In genomic region chr15:79099456-79099855, GRCm38 (mm10) we compare ENCODE assay signal across 13 mouse cellular contexts. TPM values are rescaled to one million over a fixed set of nuclear protein-coding genes. Genes with fewer than 3 reads are reported as not detected.
A peak's percentile ranks its signal among the peaks of the same experiment; 100 is the strongest.
DNase-seq lines count a peak whose midpoint lies in the region; ATAC-seq and TF ChIP-seq lines count a peak whose summit lies in the region.
"Had no signal": no experiment of that assay in that cellular context is flagged by ENCODE, and none has a peak within 500 bp of the region (broad histone marks: within the 10 kb centered on the region; RNA-seq: fewer than 3 reads in every experiment).

No protein-coding gene starts in this region.

- TF ChIP-seq CTCF in lung, embryonic 14.5 days (IDR thresholded peaks at IDR 0.05; ENCODE audit: low read depth) = no peak
- TF ChIP-seq CTCF in lung, adult 2 months (IDR thresholded peaks at IDR 0.05; ENCODE audit: insufficient read depth, low read length) = no peak

- H3K27ac ChIP-seq in lung, embryonic 14.5 days (ENCODE audit: low read depth) = peak overlapping the region; percentile 81
- H3K27ac ChIP-seq in heart, embryonic 16.5 days (ENCODE audit: low read length) = peak overlapping the region; percentile 99
- peak overlapping the region; percentile 95 for H3K27ac ChIP-seq in stomach, embryonic 16.5 days (ENCODE audit: low read length)
- H3K27ac ChIP-seq: forebrain, embryonic 12.5 days had no signal

- H3K36me3 ChIP-seq in lung, embryonic 14.5 days (ENCODE audit: insufficient read depth) = peaks cover 18% of the 10 kb centered on the region
- H3K36me3 ChIP-seq in heart, embryonic 16.5 days (ENCODE audit: control insufficient read depth, insufficient read depth) = peaks cover 7% of the 10 kb centered on the region; the same call in 1 of the 2 replicates
- H3K36me3 ChIP-seq in stomach, embryonic 16.5 days (ENCODE audit: control insufficient read depth, insufficient read depth, low read length) = no peaks in the 10 kb centered on the region

- no peak overlapping the region for H3K9ac ChIP-seq in lung, embryonic 14.5 days
- H3K9ac ChIP-seq in heart, embryonic 16.5 days (ENCODE audit: low read length) = no peak overlapping the region
- no peak overlapping the region; the same call in 1 of the 2 replicates for H3K9ac ChIP-seq in stomach, embryonic 16.5 days (ENCODE audit: low read length)
- H3K9ac ChIP-seq: forebrain, embryonic 12.5 days had no signal

- peak; percentile 61 for DNase-seq in lung, embryonic 14.5 days
- DNase-seq in lung, adult 2 months = no peak
- peak; percentile 67 for DNase-seq in kidney, postnatal 14 days
- DNase-seq in thymus, postnatal 10 days (ENCODE audit: low spot score in 2 of 2) = no peak
- DNase-seq in gastrocnemius, adult 8-10 months (ENCODE audit: low spot score in 2 of 2) = no peak
- DNase-seq: adrenal gland, adult 8-10 months; cerebellum, postnatal 14 days; spleen, adult 18-20 months; thymus, postnatal 4 days had no signal

- no peaks in the 10 kb centered on the region for H3K27me3 ChIP-seq in lung, embryonic 14.5 days (ENCODE audit: insufficient read depth, low read length)
- H3K27me3 ChIP-seq in heart, embryonic 16.5 days (ENCODE audit: control insufficient read depth, insufficient read depth, low read length) = no peaks in the 10 kb centered on the region
- H3K27me3 ChIP-seq in stomach, embryonic 16.5 days (ENCODE audit: control insufficient read depth, insufficient read depth, low read length) = no peaks in the 10 kb centered on the region
- H3K27me3 ChIP-seq: forebrain, embryonic 12.5 days had no signal

- 21% methylated on average over 4 of the region's 4 CpGs for WGBS in lung, embryonic 14.5 days
- 41% methylated on average over 4 of the region's 4 CpGs for WGBS in lung, adult 2 months
- 48% methylated on average over 4 of the region's 4 CpGs for WGBS in heart, embryonic 16.5 days
- 74% methylated on average over 4 of the region's 4 CpGs for WGBS in stomach, embryonic 16.5 days

- peak overlapping the region; percentile 27; the same call in 1 of the 2 replicates for H3K4me2 ChIP-seq in lung, embryonic 14.5 days
- H3K4me2 ChIP-seq in heart, embryonic 16.5 days (ENCODE audit: low read depth, low read length) = peak overlapping the region; percentile 21; the same call in 1 of the 2 replicates
- no peak overlapping the region for H3K4me2 ChIP-seq in stomach, embryonic 16.5 days (ENCODE audit: low read depth, low read length)
- H3K4me2 ChIP-seq: forebrain, embryonic 12.5 days had no signal

- ATAC-seq in lung, embryonic 14.5 days (ENCODE audit: insufficient read depth) = peak; percentile 36; the same call in 1 of the 2 replicates
- ATAC-seq in heart, embryonic 16.5 days (replicated peaks; ENCODE audit: extremely low read depth, insufficient read depth, low FRiP score) = no peak
- ATAC-seq in stomach, embryonic 16.5 days (ENCODE audit: insufficient read depth, low FRiP score) = no peak

- no peaks in the 10 kb centered on the region for H3K9me3 ChIP-seq in lung, embryonic 14.5 days (ENCODE audit: low read depth, low read length)
- H3K9me3 ChIP-seq in heart, embryonic 16.5 days (replicated peaks; ENCODE audit: control insufficient read depth, low read length) = no peaks in the 10 kb centered on the region
- H3K9me3 ChIP-seq in stomach, embryonic 16.5 days (replicated peaks; ENCODE audit: control insufficient read depth, low read length) = no peaks in the 10 kb centered on the region
- H3K9me3 ChIP-seq: forebrain, embryonic 12.5 days had no signal

- TF ChIP-seq POLR2A in lung, adult 2 months (IDR thresholded peaks at IDR 0.05; ENCODE audit: borderline replicate concordance, extremely low read depth, low read depth, low read length) = no peak

- no peak overlapping the region for H3K4me3 ChIP-seq in lung, embryonic 14.5 days (ENCODE audit: low read depth, low read length)
- no peak overlapping the region for H3K4me3 ChIP-seq in lung, adult 2 months (replicated peaks; ENCODE audit: extremely low read depth, low read depth, low read length)
- H3K4me3 ChIP-seq in heart, embryonic 16.5 days (ENCODE audit: low read length) = no peak overlapping the region
- H3K4me3 ChIP-seq in stomach, embryonic 16.5 days (replicated peaks; ENCODE audit: low read length) = no peak overlapping the region
- H3K4me3 ChIP-seq: forebrain, embryonic 12.5 days had no signal

- peaks cover 28% of the 10 kb centered on the region for H3K4me1 ChIP-seq in lung, embryonic 14.5 days (ENCODE audit: insufficient read depth)
- H3K4me1 ChIP-seq in lung, adult 2 months (ENCODE audit: control insufficient read depth, insufficient read depth, low read length) = peaks cover 18% of the 10 kb centered on the region
- peaks cover 54% of the 10 kb centered on the region for H3K4me1 ChIP-seq in heart, embryonic 16.5 days (ENCODE audit: control insufficient read depth, insufficient read depth, low read length)
- H3K4me1 ChIP-seq in stomach, embryonic 16.5 days (ENCODE audit: control insufficient read depth, insufficient read depth, low read length) = peaks cover 39% of the 10 kb centered on the region
- H3K4me1 ChIP-seq: forebrain, embryonic 12.5 days had no signal

RNA-seq across cellular contexts. Expression of gene Micall1, which starts 9.2 kb away (rescaled TPM):
- 7.5 and 9.0 TPM in 2 replicates for polyA plus RNA-seq in lung, embryonic 14.5 days (2014; fragmentation: Nextera tagmentation; extraction: Ambion mirVana)
- 31.9 and 36.1 TPM in 2 replicates for polyA plus RNA-seq in lung, adult 2 months (2012; rRNA removed)
- 21.1 and 23.2 TPM in 2 replicates for polyA plus RNA-seq in heart, embryonic 16.5 days (2015; fragmentation: Nextera tagmentation; extraction: Ambion mirVana)
- polyA plus RNA-seq in stomach, embryonic 16.5 days (2015; fragmentation: Nextera tagmentation; extraction: Ambion mirVana) = 10.4 and 11.2 TPM in 2 replicates
- 10 to 100 TPM in 3 of 4 experiments, 1 to 10 TPM in 1; 9.8 to 12.6 (median 11.2) TPM for total RNA-seq in gastrocnemius, adult 8-10 months (2022)

RNA-seq across cellular contexts. Expression of gene Eif3l, which starts 24.5 kb away (rescaled TPM):
- 243 and 249 TPM in 2 replicates for polyA plus RNA-seq in lung, embryonic 14.5 days (2014; fragmentation: Nextera tagmentation; extraction: Ambion mirVana)
- polyA plus RNA-seq in lung, adult 2 months (2012; rRNA removed) = 81.2 and 105 TPM in 2 replicates
- polyA plus RNA-seq in heart, embryonic 16.5 days (2015; fragmentation: Nextera tagmentation; extraction: Ambion mirVana) = 151 and 161 TPM in 2 replicates
- 208 and 211 TPM in 2 replicates for polyA plus RNA-seq in stomach, embryonic 16.5 days (2015; fragmentation: Nextera tagmentation; extraction: Ambion mirVana)
- total RNA-seq in gastrocnemius, adult 8-10 months (2022) = 10 to 100 TPM; 57.8 to 60.8 (median 60.6) TPM

RNA-seq across cellular contexts. Expression of gene Ankrd54, which starts 36.8 kb away (rescaled TPM):
- polyA plus RNA-seq in lung, embryonic 14.5 days (2014; fragmentation: Nextera tagmentation; extraction: Ambion mirVana) = 54.4 and 55.4 TPM in 2 replicates
- 60.7 and 67.3 TPM in 2 replicates for polyA plus RNA-seq in lung, adult 2 months (2012; rRNA removed)
- 28.4 and 28.5 TPM in 2 replicates for polyA plus RNA-seq in heart, embryonic 16.5 days (2015; fragmentation: Nextera tagmentation; extraction: Ambion mirVana)
- polyA plus RNA-seq in stomach, embryonic 16.5 days (2015; fragmentation: Nextera tagmentation; extraction: Ambion mirVana) = 35.7 and 35.8 TPM in 2 replicates
- 1 to 10 TPM; 3.1 to 5.8 (median 3.5) TPM for total RNA-seq in gastrocnemius, adult 8-10 months (2022)

RNA-seq across cellular contexts. Expression of gene Polr2f, which starts 41.4 kb away (rescaled TPM):
- 315 and 325 TPM in 2 replicates for polyA plus RNA-seq in lung, embryonic 14.5 days (2014; fragmentation: Nextera tagmentation; extraction: Ambion mirVana)
- 35.2 and 38.9 TPM in 2 replicates for polyA plus RNA-seq in lung, adult 2 months (2012; rRNA removed)
- 222 and 262 TPM in 2 replicates for polyA plus RNA-seq in heart, embryonic 16.5 days (2015; fragmentation: Nextera tagmentation; extraction: Ambion mirVana)
- polyA plus RNA-seq in stomach, embryonic 16.5 days (2015; fragmentation: Nextera tagmentation; extraction: Ambion mirVana) = 281 and 302 TPM in 2 replicates
- total RNA-seq in gastrocnemius, adult 8-10 months (2022) = 10 to 100 TPM; 57.8 to 75.3 (median 70.3) TPM

RNA-seq across cellular contexts. Expression of gene 1700088E04Rik, which starts 41.6 kb away (rescaled TPM):
- 6.0 and 7.1 TPM in 2 replicates for polyA plus RNA-seq in lung, embryonic 14.5 days (2014; fragmentation: Nextera tagmentation; extraction: Ambion mirVana)
- polyA plus RNA-seq in lung, adult 2 months (2012; rRNA removed) = 20.1 and 20.8 TPM in 2 replicates
- 11.0 and 12.0 TPM in 2 replicates for polyA plus RNA-seq in heart, embryonic 16.5 days (2015; fragmentation: Nextera tagmentation; extraction: Ambion mirVana)
- polyA plus RNA-seq in stomach, embryonic 16.5 days (2015; fragmentation: Nextera tagmentation; extraction: Ambion mirVana) = 6.9 and 7.3 TPM in 2 replicates
- 1 to 10 TPM in 1 of 4 experiments, under 1 TPM in 3; 0.36 to 1.5 (median 0.80) TPM for total RNA-seq in gastrocnemius, adult 8-10 months (2022)
- total RNA-seq: megakaryocyte-erythroid progenitor cell, adult 5-6 weeks had no signal

Comparison
In these comparisons a context has a peak if more than half of its experiments do, and no peak if none do; other contexts are left out.
1. DNase-seq: peak in lung, embryonic 14.5 days (single experiment) and kidney, postnatal 14 days (single experiment); none in lung, adult 2 months (single experiment), thymus, postnatal 10 days (0 of 2) and gastrocnemius, adult 8-10 months (0 of 2).
2. Peak in every context shown above with its lines, with median percentiles within 50 percentile points of each other: H3K27ac ChIP-seq.